Mouse (Mus musculus) hindbrain, embryonic 16.5 days (tissue): Measurements from ENCODE around the gene Crybb3. TPM values are rescaled to one million over a fixed set of nuclear protein-coding genes. Genes with fewer than 3 reads are reported as not detected.
"Not testable (repeated sequence)": the region's sequence is repeated elsewhere in the genome, so short reads cannot be mapped to it uniquely, and the experiment has no call there.

Source experiments
- ATAC-seq: fragments of 200-750 bp; cut with Nextera tagmentation; 2 replicates; pipeline ENCODE4 v1.8.0; 2017; ENCODE audit warnings: moderate TSS enrichment, moderate library complexity
- H3K27ac ChIP-seq: fragments of 300-500 bp; sonication (generic); 2 replicates; pipeline ENCODE4 v1.5.1; 2014; ENCODE audit warnings: low read depth, mild to moderate bottlenecking, control low read depth, low read length, moderate library complexity
- H3K27me3 ChIP-seq: fragments of 300-500 bp; sonication (generic); replicated peaks from 2 replicates; pipeline ENCODE4 v1.6.1; 2014; ENCODE audit warnings: low read length; ENCODE audit not compliant: control insufficient read depth, insufficient read depth
- H3K36me3 ChIP-seq: fragments of 300-500 bp; sonication (generic); 2 replicates; pipeline ENCODE4 v1.6.1; 2014; ENCODE audit warnings: mild to moderate bottlenecking, low read length, moderate library complexity, mixed read lengths; ENCODE audit not compliant: control insufficient read depth, insufficient read depth
- H3K4me1 ChIP-seq: fragments of 300-500 bp; sonication (generic); 2 replicates; pipeline ENCODE4 v1.6.1; 2014; ENCODE audit warnings: low read depth, low read length; ENCODE audit not compliant: control insufficient read depth, insufficient read depth
- H3K4me2 ChIP-seq: fragments of 300-500 bp; sonication (generic); 2 replicates; pipeline ENCODE4 v1.6.1; 2014; ENCODE audit warnings: mild to moderate bottlenecking, low read length, control low read depth, moderate library complexity
- H3K4me3 ChIP-seq: fragments of 300-500 bp; sonication (generic); 2 replicates; pipeline ENCODE4 v1.5.1; 2014; ENCODE audit warnings: mild to moderate bottlenecking, low read length, control low read depth, moderate library complexity
- H3K9ac ChIP-seq: fragments of 300-500 bp; sonication (generic); 2 replicates; pipeline ENCODE4 v1.6.1; 2014; ENCODE audit warnings: low read depth, mild to moderate bottlenecking, control low read depth, low read length, moderate library complexity
- H3K9me3 ChIP-seq: fragments of 300-500 bp; sonication (generic); 2 replicates; pipeline ENCODE4 v1.6.1; 2014; ENCODE audit warnings: mild to moderate bottlenecking, low read length, moderate library complexity; ENCODE audit not compliant: control insufficient read depth
- WGBS: fragments of 180-500 bp; shearing (Covaris S2); extraction: QIAGEN DNeasy Blood & Tissue Kit; methylation state at CpG from one replicate; pipeline ENCODE4 v1.1.7; 2014; 5-methylcytosine and 5-hydroxymethylcytosine counted together
- polyA plus RNA-seq: library from polyadenylated mRNA; unstranded; fragments of >200 nt; fragmentation: Nextera tagmentation; extraction: Ambion mirVana; gene quantifications from 2 replicates; pipeline ENCODE4 v1.2.1, GENCODE M21; 2015

Gene Crybb3
- polyA plus RNA-seq, 1 experiment from 2014 or later, result 1.8 TPM

DNA sequence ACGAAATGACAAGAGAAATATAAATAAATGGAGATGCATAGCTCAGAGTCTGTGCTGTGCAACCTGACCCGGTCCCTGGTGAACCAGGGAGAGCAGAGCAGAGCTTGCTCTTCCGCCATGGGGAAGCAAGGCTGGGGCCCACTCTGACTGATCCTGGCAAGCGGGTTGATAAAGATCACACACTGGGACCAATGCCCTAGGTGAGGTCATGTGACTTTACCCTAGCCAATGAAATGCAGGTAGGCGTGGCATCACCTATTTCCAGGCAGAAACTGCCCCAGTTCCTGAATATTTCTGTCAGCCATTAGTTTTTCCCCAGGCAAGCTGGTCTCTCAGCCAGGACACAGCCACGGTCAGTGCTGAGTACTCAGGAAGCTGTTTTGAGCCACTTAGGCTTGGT, 37.3 kb upstream of the Crybb3 start:
- ATAC-seq, result no peak
- Histone ChIP-seq H3K9me3 (no peaks in the 10 kb centered on the region), H3K27ac (no peak overlapping the region), H3K4me3 (no peak overlapping the region), H3K4me2 (no peak overlapping the region), H3K9ac (no peak overlapping the region; the same call in 1 of the 2 replicates), H3K36me3 (no peaks in the 10 kb centered on the region), H3K4me1 (peaks cover 16% of the 10 kb centered on the region), H3K27me3 (no peaks in the 10 kb centered on the region)
- 57% methylated on average over 6 of the region's 6 CpGs for WGBS

DNA sequence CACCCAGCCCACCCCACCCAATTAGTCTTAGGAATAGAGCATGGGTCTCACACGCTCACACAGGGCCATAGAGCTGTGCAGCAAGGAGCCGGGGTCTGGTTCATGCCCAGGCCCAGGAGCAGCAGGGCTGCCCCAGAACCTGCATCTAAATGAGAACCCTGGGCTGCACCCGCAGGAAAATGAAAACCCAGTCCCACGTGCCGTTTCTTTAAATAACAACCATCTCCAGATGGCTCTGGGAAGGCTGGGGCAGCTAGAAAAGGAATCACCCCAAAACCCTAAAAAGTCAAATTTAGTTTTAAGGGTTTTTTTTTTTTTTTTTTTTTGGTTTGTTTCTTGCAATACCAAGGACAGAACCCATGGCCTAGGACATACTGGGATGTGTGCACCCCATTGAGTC, 36.0 kb upstream of the Crybb3 start:
- Histone ChIP-seq H3K27me3 (no peaks in the 10 kb centered on the region), H3K27ac (no peak overlapping the region), H3K9ac (no peak overlapping the region), H3K4me2 (no peak overlapping the region), H3K36me3 (no peaks in the 10 kb centered on the region), H3K4me3 (no peak overlapping the region), H3K4me1 (peaks cover 16% of the 10 kb centered on the region), H3K9me3 (no peaks in the 10 kb centered on the region)
- ATAC-seq, result no peak
- 63% methylated on average over 5 of the region's 5 CpGs for WGBS

DNA sequence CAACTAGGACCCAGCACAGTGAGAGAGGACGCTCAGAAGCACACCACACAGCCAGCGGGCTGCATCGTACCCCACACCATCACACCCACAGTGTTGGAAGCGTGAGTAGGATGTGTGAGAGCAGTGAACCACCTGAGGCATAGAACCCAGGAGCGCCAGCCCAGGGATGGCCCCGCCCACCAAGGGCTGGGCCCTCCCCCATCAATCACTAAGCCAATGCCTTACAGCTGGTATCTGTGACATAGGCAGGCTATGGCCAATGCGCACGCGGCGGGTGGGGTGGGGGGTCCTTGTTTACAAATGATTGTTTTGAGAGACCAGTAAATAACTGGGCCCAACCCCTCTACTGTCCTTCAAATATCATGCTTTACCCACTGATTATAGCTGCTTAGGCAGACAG, 34.5 kb upstream of the Crybb3 start:
- no peaks in the 10 kb centered on the region for H3K27me3 ChIP-seq
- no peak for ATAC-seq
- H3K9ac ChIP-seq, result no peak overlapping the region
- no peaks in the 10 kb centered on the region for H3K9me3 ChIP-seq
- H3K36me3 ChIP-seq, result no peaks in the 10 kb centered on the region
- no peak overlapping the region for H3K4me3 ChIP-seq
- 63% methylated on average over 10 of the region's 10 CpGs for WGBS
- H3K4me1 ChIP-seq, result peaks cover 13% of the 10 kb centered on the region
- H3K4me2 ChIP-seq, result no peak overlapping the region
- H3K27ac ChIP-seq, result no peak overlapping the region

DNA sequence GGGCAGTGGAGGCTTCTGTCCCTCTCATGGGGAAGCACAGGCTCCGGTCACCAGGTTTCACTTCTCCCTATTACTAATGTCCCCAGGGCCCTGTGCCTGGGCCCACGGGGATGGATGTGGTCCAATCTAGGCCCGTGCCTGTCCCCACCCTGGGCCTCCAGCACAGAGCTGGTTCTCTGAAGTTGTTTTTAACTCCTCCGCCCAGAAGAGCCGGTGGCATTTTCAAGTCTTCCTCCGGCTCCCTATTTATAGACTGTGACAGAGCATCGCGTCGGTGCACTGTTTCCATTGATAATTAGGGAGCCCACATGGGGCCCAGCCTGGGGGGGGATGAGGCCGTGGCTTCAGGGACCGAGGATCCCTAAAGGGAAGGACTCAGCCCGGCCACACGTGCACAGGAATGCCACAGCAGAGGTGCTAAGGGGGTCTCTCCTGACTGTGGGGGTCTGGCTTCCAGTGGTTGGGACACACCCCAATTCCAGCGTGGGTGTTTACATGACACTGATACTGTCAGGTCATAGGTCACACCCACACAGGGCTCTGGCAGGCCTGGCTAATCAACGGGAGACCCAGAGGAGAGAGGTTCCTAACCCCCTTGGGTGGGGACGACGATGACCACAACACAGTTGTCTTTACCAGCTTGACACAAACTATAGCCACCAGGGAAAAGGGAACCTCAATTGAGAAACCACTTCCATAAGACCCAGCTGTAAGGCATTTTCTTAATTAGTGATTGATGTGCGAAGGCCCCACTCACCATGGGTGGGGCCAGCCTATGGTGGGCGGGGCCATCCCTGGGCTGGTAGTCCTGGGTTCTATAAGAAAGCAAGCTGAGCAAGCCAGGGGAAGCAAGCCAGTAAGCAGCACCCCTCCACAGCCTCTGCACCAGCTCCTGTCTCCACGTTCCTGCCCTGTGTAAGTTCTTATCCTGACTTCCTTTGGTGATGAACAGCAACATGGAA, 33.2 kb upstream of the Crybb3 start:
- no peak for ATAC-seq
- Histone ChIP-seq H3K36me3 (no peaks in the 10 kb centered on the region), H3K4me3 (no peak overlapping the region), H3K4me1 (peaks cover 10% of the 10 kb centered on the region; the same call in 1 of the 2 replicates), H3K27me3 (no peaks in the 10 kb centered on the region), H3K9me3 (no peaks in the 10 kb centered on the region), H3K27ac (no peak overlapping the region), H3K4me2 (no peak overlapping the region), H3K9ac (no peak overlapping the region)
- WGBS, result 48% methylated on average over 20 of the region's 20 CpGs

DNA sequence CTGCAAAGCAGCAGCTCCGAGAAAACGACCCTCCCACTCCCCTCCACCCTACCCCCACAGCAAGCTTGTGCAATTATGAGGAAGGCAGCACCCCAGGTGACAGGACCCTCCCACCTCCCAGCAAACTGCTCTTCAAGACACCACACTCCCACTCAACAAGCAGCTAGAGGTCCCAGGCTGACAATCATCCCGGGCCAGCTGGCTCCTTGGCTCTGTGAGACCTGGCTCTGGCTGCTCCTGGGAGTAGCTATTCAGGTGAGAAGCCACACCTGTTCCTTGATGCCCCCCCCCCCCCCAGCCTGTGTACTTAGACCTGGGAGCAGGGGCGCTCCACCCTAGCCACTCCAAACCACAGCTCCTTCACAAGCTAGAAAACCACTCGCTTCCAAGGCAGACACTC, 31.7 kb upstream of the Crybb3 start:
- H3K27me3 ChIP-seq, result no peaks in the 10 kb centered on the region
- H3K4me2 ChIP-seq, result no peak overlapping the region
- no peak overlapping the region for H3K9ac ChIP-seq
- H3K4me1 ChIP-seq, result peaks cover 10% of the 10 kb centered on the region; the same call in 1 of the 2 replicates
- H3K9me3 ChIP-seq, result no peaks in the 10 kb centered on the region
- H3K4me3 ChIP-seq, result no peak overlapping the region
- no peak overlapping the region for H3K27ac ChIP-seq
- 54% methylated on average over 5 of the region's 5 CpGs for WGBS
- ATAC-seq, result no peak
- no peaks in the 10 kb centered on the region for H3K36me3 ChIP-seq

DNA sequence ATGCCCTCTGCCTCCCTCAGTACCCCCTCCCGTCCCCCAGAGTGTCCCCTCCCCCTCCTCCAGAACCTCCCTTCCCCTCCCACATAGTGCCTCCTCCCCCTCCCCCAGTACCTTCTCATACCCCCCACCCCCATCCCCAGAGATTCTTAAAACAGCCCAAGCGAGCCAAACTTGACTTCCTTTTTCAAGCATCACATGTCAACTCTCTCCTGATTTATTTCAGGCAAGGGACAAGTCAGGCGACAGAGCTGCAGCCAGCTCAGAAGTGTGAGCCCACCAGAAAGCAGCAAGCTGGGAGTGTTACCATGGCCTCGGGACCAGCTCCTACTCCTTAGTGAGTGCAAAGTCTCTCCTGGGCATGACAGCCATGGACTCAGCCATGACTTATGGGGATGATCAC, 30.0 kb upstream of the Crybb3 start:
- peaks cover 8% of the 10 kb centered on the region; the same call in 1 of the 2 replicates for H3K4me1 ChIP-seq
- ATAC-seq, result no peak

DNA sequence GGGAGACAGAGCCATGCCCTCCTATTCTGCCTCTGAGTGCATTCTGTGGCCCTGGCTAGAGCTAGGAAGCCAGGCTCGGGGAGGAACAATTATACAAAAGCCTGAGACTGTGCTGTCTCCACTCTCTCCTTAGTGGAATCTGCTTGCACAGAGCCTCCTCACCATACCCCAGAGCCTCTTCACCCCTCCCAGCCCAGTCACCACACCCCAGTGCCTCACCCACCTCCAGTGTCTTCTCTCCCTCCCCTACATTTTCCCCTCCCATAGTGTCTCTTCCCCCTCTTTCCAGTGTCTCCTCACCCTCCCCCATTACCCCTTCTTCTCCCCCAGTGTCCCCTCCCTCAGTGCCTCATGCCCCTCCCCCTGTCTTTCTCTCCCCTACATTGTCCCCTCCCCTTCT, 29.5 kb upstream of the Crybb3 start:
- no peak overlapping the region for H3K4me2 ChIP-seq
- WGBS, result 0% methylated on average over 1 of the region's 1 CpGs
- H3K27ac ChIP-seq, result peak overlapping the region; percentile 54
- H3K9ac ChIP-seq, result peak overlapping the region; percentile 22; the same call in 1 of the 2 replicates
- H3K4me1 ChIP-seq, result peaks cover 8% of the 10 kb centered on the region; the same call in 1 of the 2 replicates
- no peaks in the 10 kb centered on the region for H3K9me3 ChIP-seq
- H3K4me3 ChIP-seq, result no peak overlapping the region
- no peak for ATAC-seq
- H3K36me3 ChIP-seq, result no peaks in the 10 kb centered on the region
- H3K27me3 ChIP-seq, result no peaks in the 10 kb centered on the region

More for the DNA sequence above, 30.0 kb upstream of the Crybb3 start:
- WGBS, result 24% methylated on average over 4 of the region's 4 CpGs
- Histone ChIP-seq H3K4me2 (no peak overlapping the region), H3K9ac (no peak overlapping the region), H3K36me3 (no peaks in the 10 kb centered on the region), H3K27ac (peak overlapping the region; percentile 54; the same call in 1 of the 2 replicates), H3K27me3 (no peaks in the 10 kb centered on the region), H3K9me3 (no peaks in the 10 kb centered on the region), H3K4me3 (no peak overlapping the region)

DNA sequence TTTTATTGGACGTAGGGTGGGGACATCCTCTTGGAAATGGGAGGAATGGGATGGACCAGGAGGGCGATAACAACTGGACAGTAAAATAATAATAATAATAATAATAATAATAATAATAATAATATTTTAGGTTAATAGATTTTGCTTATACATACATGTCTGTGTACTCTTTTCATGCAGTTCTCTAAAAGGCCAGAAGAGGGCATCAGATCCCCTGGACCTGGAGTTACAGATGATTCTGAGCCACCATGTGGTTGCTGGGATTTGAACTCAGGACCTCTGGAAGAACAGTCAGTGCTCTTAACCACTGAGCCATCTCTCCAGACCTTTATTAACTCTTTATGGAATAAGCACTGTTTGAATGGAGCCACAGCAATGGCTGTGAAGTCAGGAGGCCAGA, 28.3 kb upstream of the Crybb3 start:
- not testable (repeated sequence) for H3K9ac ChIP-seq, ATAC-seq
- 81% methylated on average over 2 of the region's 2 CpGs for WGBS

DNA sequence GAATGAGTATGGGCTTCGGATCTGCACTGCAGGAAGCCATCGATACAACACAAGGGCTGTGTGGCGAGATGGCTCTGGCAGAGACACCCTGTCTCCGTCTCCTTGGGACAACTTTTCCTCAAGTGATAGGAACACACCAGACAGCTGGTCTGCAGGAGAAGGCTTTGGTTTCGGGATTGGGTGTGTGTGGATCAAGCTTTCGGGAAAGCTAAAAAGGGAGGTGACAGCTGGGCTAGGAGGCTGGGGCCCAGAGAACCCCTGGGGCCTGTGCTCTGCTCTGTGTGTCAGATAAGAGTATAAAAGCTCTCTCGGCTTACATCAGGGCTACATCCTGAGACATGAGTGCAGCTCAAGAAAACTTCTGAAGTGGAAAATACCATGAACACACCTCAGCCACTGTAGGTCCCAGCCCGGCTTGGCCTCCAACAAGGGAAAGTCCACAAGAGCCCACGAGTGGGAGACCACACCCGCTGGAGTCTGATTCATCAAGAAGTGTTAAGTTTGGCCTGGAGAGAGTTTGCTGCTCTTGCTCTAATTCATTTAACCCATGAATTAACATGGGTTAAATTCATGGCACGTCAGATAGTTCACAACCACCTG, 26.9 kb upstream of the Crybb3 start:
- Histone ChIP-seq H3K4me2 (no peak overlapping the region), H3K4me3 (no peak overlapping the region), H3K4me1 (peaks cover 4% of the 10 kb centered on the region; the same call in 1 of the 2 replicates), H3K27ac (no peak overlapping the region), H3K9me3 (no peaks in the 10 kb centered on the region), H3K27me3 (no peaks in the 10 kb centered on the region), H3K36me3 (no peaks in the 10 kb centered on the region), H3K9ac (no peak overlapping the region)
- 71% methylated on average over 11 of the region's 11 CpGs for WGBS
- ATAC-seq, result no peak

More for the DNA sequence above, 28.3 kb upstream of the Crybb3 start:
- not testable (repeated sequence) for H3K9me3 ChIP-seq, H3K4me2 ChIP-seq, H3K27me3 ChIP-seq, H3K4me1 ChIP-seq, H3K36me3 ChIP-seq, H3K27ac ChIP-seq, H3K4me3 ChIP-seq
